Mouse (Mus musculus) heart, adult 18-20 months (tissue): Measurements from ENCODE around the gene Alpl. TPM values are rescaled to one million over a fixed set of nuclear protein-coding genes. Genes with fewer than 3 reads are reported as not detected.

Source experiments
- DNase-seq, 2 experiments: peaks; one replicate each; pipeline ENCODE4 v3.0.0; 2021 to 2022; ENCODE audit warnings: mixed read lengths in 1 of 2
- total RNA-seq, 2 experiments: library from RNA; stranded (reverse); gene quantifications; 2 replicates each; pipeline ENCODE4 v1.2.3; 2021

Alpl gene
- total RNA-seq, 2 experiments from 2014 or later = 55.4 to 56.0 TPM

DNA sequence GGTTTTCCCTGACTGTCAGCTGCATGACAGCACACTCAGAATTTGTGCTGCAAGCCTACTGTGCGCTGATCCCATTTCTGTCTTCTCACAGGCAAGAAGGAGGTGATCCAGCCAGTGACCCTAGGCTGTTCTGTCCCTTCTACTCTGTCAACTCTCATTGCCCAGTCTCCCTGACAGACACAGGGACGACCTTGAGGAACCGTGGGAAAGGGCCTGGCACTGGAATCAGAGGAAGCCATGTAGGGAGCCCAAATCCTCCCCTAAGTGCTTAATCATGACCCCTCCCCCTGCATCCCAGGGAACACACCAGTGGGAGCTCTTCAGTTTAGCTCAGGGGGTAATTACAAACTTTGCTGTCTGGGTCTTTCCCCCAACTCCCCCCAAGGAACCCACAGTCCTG lies 58.4 kb downstream of the Alpl start:
- no peak for DNase-seq

DNA sequence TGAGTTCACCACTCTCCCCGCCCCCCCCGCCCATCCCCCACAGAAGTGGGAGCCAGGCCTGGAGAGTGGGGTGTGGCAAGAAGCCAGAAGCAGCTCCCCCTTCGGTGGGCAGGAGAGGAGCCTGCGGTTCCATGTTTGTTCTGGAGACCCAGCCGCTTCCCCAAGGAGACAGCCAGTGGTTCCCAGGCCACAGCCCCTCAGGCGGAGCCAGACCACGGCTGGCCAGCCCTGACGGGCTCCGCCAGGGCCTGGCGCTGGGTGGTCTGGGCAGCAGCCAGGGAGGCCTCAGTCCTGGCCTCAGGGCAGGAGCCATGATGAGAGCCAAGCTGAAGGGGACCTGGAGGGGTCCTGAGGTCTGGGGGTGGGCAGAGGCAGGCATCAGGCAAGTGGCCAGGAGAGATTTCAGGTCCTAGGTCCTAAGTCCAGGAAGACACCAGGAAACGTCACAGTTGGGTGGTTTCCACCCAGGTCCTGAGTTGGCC lies 59.9 kb downstream of the Alpl start:
- DNase-seq = no peak

DNA sequence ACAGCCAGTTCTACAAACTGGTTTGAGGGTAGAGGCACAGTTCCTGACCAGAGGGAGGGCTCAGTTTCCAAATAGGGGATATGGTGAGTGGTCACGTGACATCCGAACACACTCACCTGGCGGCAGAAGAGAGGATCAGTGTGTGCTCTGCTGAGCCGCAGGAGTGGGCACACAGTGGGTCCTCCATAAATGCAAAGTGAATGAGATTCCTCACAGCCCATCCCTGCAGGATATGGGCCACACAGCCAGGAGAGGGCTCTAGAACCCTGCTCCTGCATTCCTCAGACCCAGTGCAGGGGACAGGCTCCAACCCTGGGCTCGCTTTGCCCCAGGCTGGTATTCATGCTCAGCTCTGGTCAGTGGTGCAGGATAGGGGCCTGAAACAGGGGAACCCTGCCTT lies 62.7 kb downstream of the Alpl start:
- DNase-seq = no peak

DNA sequence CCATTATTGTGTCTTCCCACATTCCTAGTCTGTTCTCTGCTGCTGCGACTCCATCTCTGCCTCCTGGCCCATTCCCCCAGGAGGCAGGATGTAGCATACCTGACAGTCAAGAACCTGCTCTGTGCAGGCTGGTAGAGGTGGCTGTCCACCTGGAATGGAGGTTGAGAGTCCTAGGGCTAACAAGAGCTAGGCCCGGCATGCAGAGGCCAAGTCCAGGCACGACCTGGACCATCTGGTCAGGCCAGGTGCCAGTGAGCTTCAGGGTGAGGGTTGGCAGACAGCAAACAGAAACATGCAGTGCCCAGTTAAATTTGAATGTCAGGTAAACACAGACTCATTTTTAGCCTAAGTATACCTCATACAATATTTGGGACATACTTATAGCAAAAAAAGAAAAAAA lies 63.2 kb downstream of the Alpl start:
- DNase-seq = no peak

DNA sequence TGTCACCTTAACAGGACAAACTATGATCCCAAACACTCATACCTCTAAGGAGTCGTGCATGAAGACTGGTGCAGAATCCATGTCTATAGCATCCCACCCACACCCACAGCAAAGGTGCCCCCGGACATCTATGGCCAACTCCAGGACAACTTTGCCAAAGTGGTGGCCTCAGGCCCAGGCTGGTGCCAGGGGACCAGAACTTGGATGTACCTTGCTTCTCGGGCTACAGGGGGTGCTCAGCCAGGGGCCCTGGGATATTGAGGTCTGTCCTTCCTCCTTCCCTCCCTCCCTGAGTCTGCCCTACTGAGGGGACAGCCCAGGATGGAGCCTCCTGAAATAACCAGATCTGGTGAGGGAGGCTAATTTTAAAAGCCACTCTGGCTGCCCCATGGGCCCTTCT lies 63.8 kb downstream of the Alpl start:
- DNase-seq = no peak

DNA sequence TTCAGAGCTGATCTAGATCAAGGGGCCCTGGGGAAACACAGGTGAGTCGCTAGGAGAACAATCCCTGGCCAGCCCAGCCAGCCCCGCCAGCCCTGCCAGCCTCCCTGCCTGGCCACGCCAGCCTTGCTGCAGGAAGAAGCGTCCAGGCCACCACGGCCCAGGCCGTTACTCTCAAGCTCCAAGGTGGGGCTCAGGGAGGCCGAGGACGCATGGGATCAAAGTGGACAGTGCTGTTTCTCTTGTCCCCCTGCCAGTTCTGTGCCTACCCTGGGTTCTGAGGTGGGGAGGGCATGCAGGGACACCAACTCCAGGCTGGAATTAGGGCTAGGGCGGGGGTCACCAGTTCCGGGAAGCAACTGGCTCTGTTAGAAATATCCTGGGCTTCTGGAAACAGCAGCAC lies 64.3 kb downstream of the Alpl start:
- DNase-seq = no peak

DNA sequence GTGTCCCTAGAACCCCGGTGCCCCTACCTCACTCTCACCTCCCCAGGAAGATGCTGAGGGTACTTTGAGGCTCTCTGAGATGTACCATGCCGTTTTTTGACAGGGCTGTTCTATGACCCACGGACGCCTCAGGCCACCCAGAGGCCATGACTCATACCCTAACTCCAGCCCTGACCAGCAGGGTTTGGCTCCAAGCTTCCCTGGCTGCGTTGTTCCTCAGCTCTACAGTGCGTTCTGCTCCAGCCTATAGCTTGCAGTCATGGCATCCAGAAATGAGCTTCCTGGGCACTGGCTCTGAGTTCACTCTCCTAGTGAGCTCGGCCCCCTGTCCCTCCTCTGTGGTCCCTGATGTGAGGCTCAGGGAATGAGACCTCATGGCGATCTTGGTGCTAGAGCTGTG lies 65.4 kb downstream of the Alpl start:
- DNase-seq = peak in 1 of 2 experiments; percentile 20

DNA sequence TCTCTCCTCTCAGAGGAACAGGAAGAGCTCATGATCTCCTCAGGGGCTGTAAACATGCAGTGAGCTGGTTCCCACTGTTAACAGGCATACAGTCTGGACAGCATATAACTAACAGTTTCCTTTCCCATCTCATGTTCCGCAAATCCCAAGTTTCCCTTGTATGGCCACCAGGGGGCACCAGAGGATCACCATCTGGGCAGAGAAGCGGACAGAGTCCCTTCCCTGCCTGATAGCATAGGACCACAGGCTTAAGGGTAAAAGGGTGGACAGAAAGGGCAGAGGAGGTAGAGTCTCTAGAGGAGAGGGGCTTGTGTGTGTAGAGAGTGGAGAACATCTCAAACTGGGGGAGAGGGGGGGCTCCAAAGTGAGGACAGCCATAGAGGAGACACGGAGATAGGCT lies 66.0 kb downstream of the Alpl start:
- DNase-seq = peak; percentile 87 to 97

DNA sequence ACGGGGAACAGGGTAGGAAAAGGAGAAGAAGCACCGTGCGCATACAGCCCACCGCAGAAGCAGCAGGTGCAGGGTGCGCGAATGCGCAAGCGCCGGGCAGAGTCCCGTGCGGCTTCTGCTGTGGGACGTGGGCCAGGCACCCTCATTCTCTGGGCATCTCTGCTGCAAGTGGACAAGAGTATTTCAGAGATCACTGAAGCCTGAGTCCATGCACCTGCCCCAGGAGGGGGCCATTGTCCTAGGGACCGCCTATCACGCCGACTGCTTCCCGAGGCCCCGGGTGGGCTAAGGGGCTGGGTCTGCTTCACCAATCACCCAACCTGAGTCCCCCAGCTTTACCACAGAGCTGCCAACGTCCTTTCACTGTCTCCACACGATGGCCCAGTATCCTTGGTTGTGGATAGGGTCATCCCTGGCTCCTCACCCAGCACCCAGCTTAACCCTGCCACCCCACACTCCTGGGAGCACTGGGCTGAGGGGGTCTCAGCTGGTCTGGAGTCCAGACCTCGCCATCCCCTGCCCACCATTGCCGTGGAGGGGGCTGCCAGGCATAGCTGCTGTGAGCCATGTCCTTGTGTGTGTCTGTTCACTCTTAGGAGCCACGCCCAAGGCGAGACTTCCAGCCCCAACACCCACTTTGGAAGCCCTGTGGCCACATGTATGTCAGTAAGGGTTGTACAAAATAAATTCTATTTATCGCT lies 66.9 kb downstream of the Alpl start:
- no peak for DNase-seq

DNA sequence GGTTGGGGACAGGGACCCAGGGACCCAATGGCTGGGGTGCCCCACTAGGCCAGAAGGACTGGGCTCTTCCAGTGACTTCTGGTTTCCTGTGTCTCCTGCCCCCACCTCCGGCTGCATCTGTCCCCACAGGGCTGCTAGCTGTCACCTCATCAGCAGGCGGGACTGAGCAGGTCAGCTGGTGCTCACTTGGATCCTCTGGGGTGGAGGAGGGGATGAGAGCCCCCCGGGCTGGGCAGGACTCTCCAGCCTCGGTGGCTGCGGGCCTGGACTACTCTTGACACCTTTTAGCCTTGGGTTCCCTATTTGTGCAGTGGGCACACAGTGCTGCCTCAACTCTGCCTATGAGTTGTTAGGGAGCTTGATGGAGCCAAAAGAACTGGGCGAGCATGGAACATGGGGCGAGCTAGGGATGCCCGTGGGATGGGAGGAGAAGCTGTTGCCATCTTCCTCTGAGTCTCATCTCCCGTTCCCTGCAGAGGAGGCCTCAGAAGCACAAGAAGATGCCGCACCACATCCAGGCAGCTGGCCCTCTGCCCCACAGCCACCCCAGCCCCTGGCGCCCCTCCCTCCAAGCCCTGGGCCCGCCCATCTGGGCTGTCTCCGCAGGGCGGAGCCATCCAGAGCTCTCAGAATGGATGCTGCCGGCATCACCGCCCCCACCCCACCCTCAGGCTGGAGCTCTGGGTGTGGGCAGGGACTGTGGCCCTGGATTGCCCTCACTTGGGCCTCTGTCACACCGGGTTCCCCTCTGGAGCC lies 67.6 kb downstream of the Alpl start:
- DNase-seq = peak in 1 of 2 experiments; percentile 30

DNA sequence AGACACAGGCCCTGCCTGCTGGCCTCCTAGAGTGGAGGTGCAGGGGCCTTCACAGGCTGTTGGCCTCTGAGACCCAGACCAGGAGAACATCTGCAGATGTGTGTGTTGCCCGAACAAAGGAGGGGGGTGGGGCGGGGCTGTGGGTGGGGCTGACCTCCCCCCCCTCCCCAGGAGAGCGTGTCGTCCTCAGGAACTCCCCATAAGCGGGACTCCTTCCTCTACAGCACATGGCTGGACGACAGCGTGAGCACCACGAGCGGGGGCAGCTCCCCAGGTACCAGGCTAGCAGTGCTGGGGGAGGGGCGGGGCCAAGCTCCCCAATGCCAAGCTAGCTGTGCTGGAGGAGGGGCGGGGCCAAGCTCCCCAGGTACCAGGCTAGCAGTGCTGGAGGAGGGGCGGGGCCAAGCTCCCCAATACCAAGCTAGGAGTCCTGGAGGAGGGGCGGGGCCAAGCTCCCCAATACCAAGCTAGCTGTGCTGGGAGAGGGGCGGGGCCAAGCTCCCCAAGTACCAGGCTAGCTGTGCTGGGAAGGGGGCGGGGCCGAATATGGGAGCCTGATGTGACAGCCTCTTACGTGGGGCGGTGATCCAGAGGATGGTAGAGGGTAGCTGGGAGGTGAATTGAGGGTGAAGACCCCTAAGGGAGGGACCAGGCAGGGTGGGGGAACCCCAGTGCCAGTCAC lies 68.5 kb downstream of the Alpl start:
- no peak for DNase-seq

DNA sequence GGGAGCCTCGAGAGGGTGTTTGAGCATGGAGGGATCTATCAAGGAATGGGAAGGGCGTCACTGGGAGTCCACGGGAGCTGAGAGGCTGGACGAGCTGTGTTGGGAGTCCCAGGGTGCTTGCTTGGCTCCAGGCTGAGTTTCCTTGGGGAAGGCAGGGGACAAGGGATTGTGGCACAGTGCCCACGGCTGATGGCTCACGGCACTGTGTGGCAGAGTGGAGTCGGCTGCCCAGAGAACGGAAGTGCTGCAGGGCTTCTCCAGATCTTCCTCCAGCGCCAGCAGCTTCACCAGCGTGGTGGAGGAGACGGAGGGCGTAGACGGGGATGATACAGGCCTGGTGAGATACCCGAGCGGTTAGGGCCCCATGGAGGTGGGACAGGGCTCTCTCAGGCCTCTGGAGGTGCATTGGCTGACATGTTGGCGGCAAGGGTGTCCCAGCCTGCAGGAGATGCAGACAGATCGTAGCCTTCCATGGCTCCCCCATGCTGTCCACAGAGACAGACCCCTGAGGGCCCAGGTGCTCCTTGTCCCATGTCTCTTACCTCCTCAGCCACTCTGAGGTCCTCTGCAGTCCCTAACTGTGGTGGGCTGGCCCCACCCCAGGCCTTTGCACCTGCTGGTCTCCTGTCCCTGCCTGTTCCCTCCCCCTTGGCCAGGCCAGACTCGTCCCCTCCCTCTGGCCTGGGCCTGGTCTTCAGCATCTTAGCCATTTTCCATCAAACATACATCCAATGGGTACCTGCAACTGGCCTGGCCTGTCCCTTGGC lies 69.3 kb downstream of the Alpl start:
- peak in 1 of 2 experiments; percentile 25 for DNase-seq

DNA sequence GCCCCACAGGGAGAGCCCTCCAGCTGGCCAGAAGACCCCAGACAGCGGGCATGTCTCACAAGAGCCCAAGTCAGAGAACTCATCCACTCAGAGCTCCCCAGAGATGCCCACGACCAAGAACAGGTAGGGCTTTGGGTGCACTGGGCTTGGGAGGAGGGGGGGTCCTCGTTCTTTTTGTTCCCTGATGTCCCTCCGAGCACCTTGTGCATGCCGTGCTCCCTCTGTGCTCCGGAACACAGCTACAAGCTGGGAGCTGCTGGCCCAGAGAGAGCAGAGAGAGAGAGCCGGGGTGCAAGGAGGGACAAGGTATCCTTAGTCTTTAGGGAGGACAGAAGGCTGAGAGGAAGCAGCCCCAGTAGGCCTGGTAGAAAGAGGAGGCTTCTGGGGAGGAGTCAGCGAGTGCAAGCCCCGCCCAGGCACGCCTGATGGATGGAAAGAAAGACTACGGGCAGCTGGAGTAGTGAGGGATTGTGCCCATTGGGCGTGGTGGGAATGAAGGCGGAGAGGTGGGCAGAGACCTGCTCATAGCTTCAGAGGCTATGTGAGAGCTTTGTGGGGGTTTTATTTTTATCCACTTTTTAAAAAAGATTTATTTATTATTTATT lies 70.5 kb downstream of the Alpl start:
- DNase-seq = no peak

DNA sequence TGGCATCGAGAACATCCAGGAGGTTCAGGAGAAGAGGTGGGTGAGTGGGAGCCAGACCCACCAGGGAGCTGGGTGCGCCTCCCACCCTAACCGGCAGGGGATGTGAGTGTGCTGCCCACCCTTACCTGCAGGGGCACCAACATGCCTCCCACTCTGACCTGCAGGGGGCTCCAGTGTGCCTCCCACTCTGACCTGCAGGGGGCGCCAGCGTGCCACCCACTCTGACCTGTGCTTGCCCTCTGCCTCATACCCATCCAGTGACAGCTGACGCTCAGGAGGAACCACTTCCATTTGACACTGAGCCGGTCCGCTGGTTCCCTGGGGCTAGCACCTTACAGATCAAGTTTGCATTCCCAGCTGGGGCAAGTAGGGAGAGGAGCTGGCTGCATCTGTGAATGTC lies 71.4 kb downstream of the Alpl start:
- peak; percentile 79 to 81 for DNase-seq

DNA sequence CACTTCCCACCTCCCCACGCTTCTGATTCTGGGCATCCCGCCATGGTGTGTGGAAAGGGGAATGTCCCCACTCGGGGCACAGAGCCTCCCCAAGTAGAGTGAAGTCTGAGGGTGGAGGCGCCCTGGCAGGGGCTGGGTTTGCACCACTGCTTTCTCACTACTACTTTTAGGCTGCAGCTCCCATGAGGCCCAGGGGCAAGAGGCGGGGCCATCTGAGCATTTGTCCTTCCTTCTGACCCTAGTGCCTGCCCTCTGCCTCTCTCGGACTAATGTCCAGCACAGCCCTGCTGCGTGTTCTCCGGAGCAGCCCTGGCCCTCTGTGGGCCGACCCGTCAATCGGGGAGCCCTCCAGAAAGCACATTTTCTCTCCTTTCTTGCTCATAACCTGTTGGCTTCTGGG lies 72.0 kb downstream of the Alpl start:
- peak; percentile 80 to 88 for DNase-seq

DNA sequence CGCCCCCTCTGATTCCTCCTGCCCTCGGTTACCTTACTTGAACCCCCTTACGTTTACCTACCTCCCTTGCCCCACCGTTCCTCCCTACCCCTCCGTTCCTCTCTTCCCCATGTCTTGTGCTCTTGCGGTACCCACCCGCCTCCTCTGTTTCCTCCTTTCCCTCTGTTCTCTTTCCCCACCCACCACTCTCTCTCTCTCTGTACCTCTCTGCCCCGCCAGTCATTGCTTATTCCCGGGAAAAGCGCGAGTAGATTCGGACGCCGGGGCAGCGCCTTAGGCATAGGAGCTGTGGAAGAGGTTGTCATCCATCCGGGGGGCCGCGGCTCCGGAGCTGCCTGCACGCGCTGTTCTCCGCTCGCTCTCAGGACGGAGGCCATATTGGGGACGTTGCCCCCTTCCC lies 72.7 kb downstream of the Alpl start:
- peak in 1 of 2 experiments; percentile 47 for DNase-seq

DNA sequence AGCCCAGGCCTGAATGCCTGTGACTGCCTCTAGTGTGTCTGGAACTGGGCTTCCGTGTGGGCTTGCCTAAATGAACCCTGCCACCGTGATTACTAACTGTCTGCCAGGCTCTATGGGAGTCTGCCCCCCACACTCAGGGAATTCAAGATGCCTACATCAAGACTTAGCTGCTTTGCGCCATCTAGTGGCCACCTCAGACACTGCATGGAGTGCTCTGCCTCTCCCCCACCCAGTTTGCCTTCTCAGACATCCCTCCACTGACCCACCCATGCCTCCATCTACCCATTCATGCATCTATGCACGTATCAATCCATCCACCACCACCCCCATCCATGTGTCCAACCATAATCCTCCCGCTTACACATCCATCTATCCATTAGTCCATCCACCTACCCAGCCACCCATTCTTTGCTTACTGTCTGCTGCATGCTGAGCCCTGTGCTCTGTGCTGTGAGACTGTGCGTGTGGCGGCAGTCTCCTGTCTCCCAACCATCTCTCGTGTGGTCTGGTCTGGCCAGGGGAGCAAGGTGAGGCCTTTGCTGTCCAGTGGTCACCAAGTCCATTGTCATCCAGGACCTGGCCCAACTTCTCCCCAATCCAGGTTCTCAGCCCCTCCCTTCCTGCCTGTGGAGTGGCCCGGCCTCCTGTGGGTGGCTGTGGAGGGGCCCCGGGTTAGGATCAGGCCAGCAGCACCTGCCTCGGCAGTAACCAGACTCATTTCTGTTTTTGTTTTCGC lies 73.3 kb downstream of the Alpl start:
- DNase-seq = peak; percentile 63 to 86

DNA sequence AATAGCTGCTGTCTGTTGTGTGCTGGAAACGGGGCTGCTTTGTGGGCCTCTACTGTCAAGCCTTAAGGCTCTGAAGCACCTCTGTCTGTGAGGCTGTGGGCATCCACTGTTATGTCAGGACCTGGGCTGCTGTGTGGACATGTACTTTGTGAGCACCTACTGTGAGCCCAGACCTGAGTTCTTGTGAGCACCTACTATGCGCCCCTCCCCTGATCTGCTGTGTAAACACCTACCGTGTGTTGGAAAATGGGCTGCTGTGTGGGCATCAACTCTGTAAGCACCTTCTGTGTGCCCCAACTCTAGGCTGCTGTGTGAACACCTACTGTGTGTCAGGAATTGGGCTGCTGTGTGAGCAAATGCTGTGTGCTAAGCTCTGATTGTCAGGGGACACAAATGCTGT lies 74.0 kb downstream of the Alpl start:
- no peak for DNase-seq

DNA sequence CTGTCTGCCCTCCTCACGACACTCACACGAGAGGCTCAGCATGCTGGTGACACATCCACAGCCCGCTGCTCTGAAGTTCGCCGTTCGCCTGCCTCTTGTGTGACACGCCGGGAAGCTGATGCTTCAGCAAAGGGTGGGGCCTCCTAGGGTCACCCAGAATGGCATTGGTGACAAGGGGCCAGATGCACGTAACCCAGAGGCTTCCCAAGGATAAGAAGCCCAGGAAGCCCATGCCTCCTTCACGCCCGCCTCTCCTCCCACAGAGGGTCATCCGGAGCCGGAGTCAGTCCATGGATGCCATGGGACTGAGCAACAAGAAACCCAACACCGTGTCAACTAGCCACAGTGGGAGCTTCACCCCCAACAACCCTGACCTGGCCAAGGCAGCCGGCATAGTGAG lies 74.6 kb downstream of the Alpl start:
- DNase-seq = no peak

DNA sequence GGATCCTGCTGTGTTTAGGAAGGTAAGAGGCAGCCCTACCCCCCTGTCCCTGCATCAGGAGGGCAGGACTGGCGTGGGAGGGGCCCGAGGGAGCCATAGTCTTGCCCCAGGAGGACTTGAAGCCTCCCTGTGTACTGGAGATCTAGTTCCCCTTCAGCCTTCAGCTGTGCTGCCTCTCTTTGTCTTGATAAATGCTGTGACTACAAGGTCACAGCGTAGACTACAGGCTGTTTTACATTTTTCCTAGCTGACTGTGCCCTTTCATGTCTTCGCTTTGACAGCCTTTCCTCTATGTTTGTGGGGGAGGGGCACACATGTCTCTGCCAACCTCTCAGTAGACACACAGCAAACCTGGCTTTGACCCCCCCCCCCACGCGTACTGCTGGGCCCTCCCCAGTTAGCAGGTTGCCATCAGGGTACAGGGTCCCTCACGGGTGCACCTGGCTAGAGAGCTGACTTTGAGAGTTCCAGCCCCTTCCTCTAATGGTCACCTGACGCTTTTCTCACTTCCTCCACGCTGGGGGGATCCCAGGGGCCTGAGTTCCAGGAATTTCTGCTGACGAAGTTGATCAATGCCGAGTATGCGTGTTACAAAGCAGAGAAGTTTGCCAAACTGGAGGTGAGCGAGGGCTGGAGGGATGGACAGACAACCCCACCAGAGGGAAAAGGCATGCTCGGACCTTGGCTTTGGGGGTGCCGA lies 76.7 kb downstream of the Alpl start:
- no peak for DNase-seq

DNA sequence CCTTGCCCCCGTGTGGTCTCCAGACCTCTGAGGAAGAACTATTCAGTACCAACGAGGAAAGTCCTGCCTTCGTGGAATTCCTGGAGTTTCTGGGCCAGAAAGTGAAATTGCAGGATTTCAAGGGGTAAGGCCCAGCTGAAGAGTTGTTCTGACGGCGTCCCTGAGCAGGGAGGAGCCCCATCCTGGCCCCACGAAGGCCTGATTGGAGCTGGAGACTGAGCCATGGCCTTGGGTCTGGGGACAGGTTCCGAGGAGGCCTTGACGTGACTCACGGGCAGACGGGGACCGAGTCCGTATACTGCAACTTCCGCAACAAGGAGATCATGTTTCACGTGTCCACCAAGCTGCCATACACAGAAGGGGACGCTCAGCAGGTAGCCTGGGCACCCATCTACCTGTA lies 78.5 kb downstream of the Alpl start:
- DNase-seq = no peak
